9 mouse cellular contexts compared by ENCODE assay signal in genomic region chr1:182908050-182909036, GRCm38 (mm10). TPM values are rescaled to one million over a fixed set of nuclear protein-coding genes. Genes with fewer than 3 reads are reported as not detected.
DNase-seq lines count a peak whose midpoint lies in the region; ATAC-seq and TF ChIP-seq lines count a peak whose summit lies in the region.
"Had no signal": no experiment of that assay in that cellular context is flagged by ENCODE, and none has a peak within 500 bp of the region (broad histone marks: within the 10 kb centered on the region; RNA-seq: fewer than 3 reads in every experiment).

No protein-coding gene starts in this region.

- 19% methylated on average over 14 of the region's 14 CpGs for WGBS in cerebellum, adult 2 months
- 18% methylated on average over 14 of the region's 14 CpGs for WGBS in forebrain, postnatal 0 days
- WGBS in liver, embryonic 15.5 days (ENCODE audit: insufficient replicate concordance) = 23% methylated on average over 14 of the region's 14 CpGs
- WGBS in neural tube, embryonic 11.5 days = 24% methylated on average over 14 of the region's 14 CpGs

- ATAC-seq in forebrain, postnatal 0 days = peak; percentile 87
- peak; percentile 69 for ATAC-seq in liver, embryonic 15.5 days (ENCODE audit: insufficient read depth)
- ATAC-seq in neural tube, embryonic 11.5 days (ENCODE audit: insufficient read depth, low FRiP score, low TSS enrichment) = peak; percentile 67

- no peak overlapping the region for H3K4me3 ChIP-seq in CH12.LX (replicated peaks in 1 of 3; ENCODE audit: low read depth in 2 of 3, low read length in 2 of 3, poor library complexity in 1 of 3)
- no peak overlapping the region for H3K4me3 ChIP-seq in cerebellum, adult 2 months (replicated peaks; ENCODE audit: insufficient read depth, low read depth, low read length)
- no peak overlapping the region for H3K4me3 ChIP-seq in forebrain, postnatal 0 days (ENCODE audit: low read depth, low read length)
- no peak overlapping the region for H3K4me3 ChIP-seq in liver, embryonic 15.5 days (replicated peaks)
- H3K4me3 ChIP-seq in neural tube, embryonic 11.5 days (ENCODE audit: low read depth, low read length) = no peak overlapping the region

- TF ChIP-seq RAD21 in CH12.LX (IDR thresholded peaks at IDR 0.05; ENCODE audit: low read depth, low read length) = no peak

- dilution Hi-C loops in CH12.LX (cut with MboI; ENCODE audit: extremely low pct_ligation_motif_present, extremely low pct_unique_long_range_greater_than_20kb, low sequenced_read_pairs) = no loop called here

- no peaks in the 10 kb centered on the region for H3K4me1 ChIP-seq in CH12.LX (ENCODE audit: control insufficient read depth in 1 of 2, insufficient read depth in 2 of 2)
- H3K4me1 ChIP-seq in cerebellum, adult 2 months (ENCODE audit: control insufficient read depth, insufficient read depth, low read length) = peaks cover 4% of the 10 kb centered on the region; the same call in 1 of the 2 replicates
- H3K4me1 ChIP-seq in forebrain, postnatal 0 days (ENCODE audit: insufficient read depth) = 0 out of 2 replicates have a peak, but pooled peaks cover 3% of the 10 kb centered on the region
- H3K4me1 ChIP-seq in liver, embryonic 15.5 days (replicated peaks) = 0 out of 2 replicates have a peak, but pooled peaks cover 8% of the 10 kb centered on the region
- peaks cover 6% of the 10 kb centered on the region for H3K4me1 ChIP-seq in neural tube, embryonic 11.5 days (ENCODE audit: control insufficient read depth, insufficient read depth, low read length)

- H3K79me2 ChIP-seq in CH12.LX (replicated peaks; ENCODE audit: control insufficient read depth, extremely low read depth, insufficient read depth, poor library complexity, severe bottlenecking) = no peaks in the 10 kb centered on the region

- no peak for TF ChIP-seq EP300 in CH12.LX (IDR thresholded peaks at IDR 0.05; ENCODE audit: low read length)

- no peaks in the 10 kb centered on the region for H3K36me3 ChIP-seq in CH12.LX (replicated peaks in 1 of 2; ENCODE audit: control insufficient read depth in 1 of 2, insufficient read depth in 1 of 2, low read length in 1 of 2)
- H3K36me3 ChIP-seq in forebrain, postnatal 0 days (ENCODE audit: insufficient read depth) = no peaks in the 10 kb centered on the region
- no peaks in the 10 kb centered on the region for H3K36me3 ChIP-seq in liver, embryonic 15.5 days (replicated peaks)
- H3K36me3 ChIP-seq in neural tube, embryonic 11.5 days (ENCODE audit: control insufficient read depth, insufficient read depth, low read length) = no peaks in the 10 kb centered on the region
- H3K36me3 ChIP-seq: G1E had no signal

- H3K27me3 ChIP-seq in CH12.LX (replicated peaks) = no peaks in the 10 kb centered on the region
- no peaks in the 10 kb centered on the region for H3K27me3 ChIP-seq in cerebellum, adult 2 months (ENCODE audit: control insufficient read depth, insufficient read depth, low read length)
- no peaks in the 10 kb centered on the region for H3K27me3 ChIP-seq in forebrain, postnatal 0 days (ENCODE audit: insufficient read depth, low read length)
- no peaks in the 10 kb centered on the region for H3K27me3 ChIP-seq in liver, embryonic 15.5 days
- no peaks in the 10 kb centered on the region for H3K27me3 ChIP-seq in neural tube, embryonic 11.5 days (ENCODE audit: control insufficient read depth, insufficient read depth, low read length)

- no peak overlapping the region for H3K9ac ChIP-seq in CH12.LX (ENCODE audit: insufficient read depth, low read depth)
- no peak overlapping the region for H3K9ac ChIP-seq in forebrain, postnatal 0 days
- H3K9ac ChIP-seq in liver, embryonic 15.5 days = no peak overlapping the region
- no peak overlapping the region for H3K9ac ChIP-seq in neural tube, embryonic 11.5 days (ENCODE audit: low read length)

- TF ChIP-seq CTCF in CH12.LX (conservative IDR thresholded peaks at IDR 0.05 in 1 of 2, IDR thresholded peaks at IDR 0.05 in 1 of 2; ENCODE audit: low read depth in 2 of 2, low read length in 2 of 2) = no peak
- no peak for TF ChIP-seq CTCF in cerebellum, adult 2 months (IDR thresholded peaks at IDR 0.05; ENCODE audit: borderline replicate concordance, insufficient read depth, low read depth, low read length)
- no peak for TF ChIP-seq CTCF in forebrain, postnatal 0 days (IDR thresholded peaks at IDR 0.05; ENCODE audit: low read depth)

- H3K27ac ChIP-seq in CH12.LX (ENCODE audit: insufficient read depth, low read depth) = no peak overlapping the region
- no peak overlapping the region for H3K27ac ChIP-seq in cerebellum, adult 2 months (ENCODE audit: insufficient read depth, low read length)
- H3K27ac ChIP-seq in forebrain, postnatal 0 days (ENCODE audit: low read depth, low read length) = no peak overlapping the region
- no peak overlapping the region for H3K27ac ChIP-seq in liver, embryonic 15.5 days (replicated peaks)
- H3K27ac ChIP-seq in neural tube, embryonic 11.5 days (ENCODE audit: low read depth, low read length) = no peak overlapping the region

- H3K9me3 ChIP-seq in CH12.LX (replicated peaks; ENCODE audit: low read length) = peaks cover 5% of the 10 kb centered on the region
- H3K9me3 ChIP-seq in forebrain, postnatal 0 days (ENCODE audit: low read length) = no peaks in the 10 kb centered on the region
- H3K9me3 ChIP-seq in liver, embryonic 15.5 days (replicated peaks) = no peaks in the 10 kb centered on the region
- 0 out of 2 replicates have a peak, but pooled peaks cover 2% of the 10 kb centered on the region for H3K9me3 ChIP-seq in neural tube, embryonic 11.5 days (ENCODE audit: control insufficient read depth, low read length)

- in situ Hi-C loops in CH12.LX (cut with MboI; ENCODE audit: low pct_ligation_motif_present, low pct_unique_long_range_greater_than_20kb, low sequenced_read_pairs) = no loop called here

- intact Hi-C loops in heart, postnatal 14 days (cut with DNase I) = no loop called here

- no peak overlapping the region for H3K4me2 ChIP-seq in CH12.LX (ENCODE audit: insufficient read depth, low read depth, poor library complexity, severe bottlenecking)
- H3K4me2 ChIP-seq in forebrain, postnatal 0 days (ENCODE audit: low read depth) = 0 out of 2 replicates have a peak overlapping the region, but pooled peaks have one; percentile 13
- no peak overlapping the region for H3K4me2 ChIP-seq in liver, embryonic 15.5 days
- no peak overlapping the region for H3K4me2 ChIP-seq in neural tube, embryonic 11.5 days (ENCODE audit: low read depth)

- no peak for DNase-seq in CH12.LX (ENCODE audit: extremely low read depth)
- DNase-seq in cerebellum, adult 2 months = peak; percentile 51 to 68
- DNase-seq in forebrain, postnatal 0 days = peak; percentile 79
- DNase-seq in heart, postnatal 14 days = peak; percentile 88 to 92
- DNase-seq in layer of hippocampus, adult 11-12 months (ENCODE audit: low spot score) = peak; percentile 91
- DNase-seq in neural tube, embryonic 11.5 days (ENCODE audit: low spot score) = peak; percentile 76
- peak; percentile 89 for DNase-seq in testis, postnatal 10 days (ENCODE audit: low spot score)

- no peak for TF ChIP-seq POLR2A in CH12.LX (IDR thresholded peaks at IDR 0.05; ENCODE audit: low read depth, low read length)
- TF ChIP-seq POLR2A in cerebellum, adult 2 months (IDR thresholded peaks at IDR 0.05; ENCODE audit: borderline replicate concordance, insufficient read depth, low read length) = no peak

TF ChIP-seq in CH12.LX, 34 proteins besides CTCF, POLR2A, EP300 and RAD21:
- 0 out of 2 replicates have a peak, but pooled peaks have one; percentile 24 for TF ChIP-seq BHLHE40 (IDR thresholded peaks at IDR 0.05; ENCODE audit: low read depth, low read length)
- no peak for TF ChIP-seq ETS1 (conservative IDR thresholded peaks at IDR 0.05; ENCODE audit: low read depth, low read length)

RNA-seq across cellular contexts. Expression of gene Tlr5, which starts 46.2 kb away (rescaled TPM):
- total RNA-seq in CH12.LX (2012; rRNA removed) (not detected in 2 replicates), CH12.LX (2014; rRNA removed) (not detected in 2 replicates)
- polyA plus RNA-seq in CH12.LX (2012; ENCODE audit: insufficient read length, low read depth) = not detected in 2 replicates
- polyA plus RNA-seq in cerebellum, adult 2 months (2012; rRNA removed) = 0.28 and 0.36 TPM in 2 replicates
- total RNA-seq in forebrain, postnatal 0 days (2014; rRNA removed) = 0.38 and 0.76 TPM in 2 replicates
- polyA plus RNA-seq in forebrain, postnatal 0 days (2015; fragmentation: Nextera tagmentation; extraction: Ambion mirVana) = 0.18 and 0.21 TPM in 2 replicates
- 1 to 10 TPM; 1.7 to 2.1 TPM for total RNA-seq in heart, postnatal 14 days (2021)
- polyA plus RNA-seq in liver, embryonic 15.5 days (2015; fragmentation: Nextera tagmentation; extraction: Ambion mirVana) = 0.89 and 1.0 TPM in 2 replicates
- polyA plus RNA-seq in neural tube, embryonic 11.5 days (2014; fragmentation: Nextera tagmentation; extraction: Ambion mirVana) = 0.29 and 0.55 TPM in 2 replicates
- polyA plus RNA-seq: G1E had no signal
